Mouse (Mus musculus) right cerebral cortex, adult 18-20 months (tissue): ENCODE measurements around the gene Stn1.

Source experiments
- DNase-seq: peaks from one replicate; pipeline ENCODE4 v3.0.0; 2022; ENCODE audit warnings: mixed read lengths

Gene Stn1

DNA sequence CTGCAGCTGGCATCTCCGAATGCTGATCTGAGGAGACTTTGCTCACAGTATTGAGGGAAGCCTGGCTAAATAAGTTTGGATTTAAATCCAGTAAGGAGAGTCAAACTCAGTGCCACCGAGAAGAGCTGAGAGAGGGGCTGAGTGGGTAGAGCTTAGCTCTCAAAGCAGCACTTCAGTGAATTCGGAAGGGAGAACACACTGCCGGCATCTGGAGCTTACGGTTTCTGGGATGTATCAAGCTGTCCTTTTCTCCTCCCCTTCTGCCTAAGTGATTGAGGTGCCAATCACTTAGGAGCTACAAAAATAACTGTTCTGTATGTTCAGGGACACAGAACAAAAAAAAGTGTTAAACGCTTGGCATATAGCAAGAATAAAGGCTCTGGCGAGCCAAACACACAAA, 5.1 kb upstream of the Stn1 start:
- no peak for DNase-seq

DNA sequence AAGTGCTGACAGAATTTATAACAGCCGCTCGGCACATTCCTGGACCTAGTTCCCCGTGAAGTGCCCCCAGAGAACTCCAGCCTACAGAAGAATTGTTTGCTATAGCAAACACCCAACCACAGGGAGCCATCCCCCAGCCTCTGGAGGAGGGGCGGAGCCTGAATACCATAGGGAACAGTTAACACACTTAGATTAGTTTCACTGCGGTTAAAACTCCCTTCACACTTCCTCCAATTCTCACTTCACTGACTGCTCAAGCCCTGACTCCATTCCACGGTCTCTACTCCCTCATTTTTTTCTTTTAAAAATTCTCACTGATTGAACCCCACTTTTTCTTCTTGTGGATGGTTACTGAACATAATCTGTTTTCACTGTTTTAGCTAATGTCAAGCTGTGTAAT, 1.5 kb upstream of the Stn1 start:
- DNase-seq = no peak

DNA sequence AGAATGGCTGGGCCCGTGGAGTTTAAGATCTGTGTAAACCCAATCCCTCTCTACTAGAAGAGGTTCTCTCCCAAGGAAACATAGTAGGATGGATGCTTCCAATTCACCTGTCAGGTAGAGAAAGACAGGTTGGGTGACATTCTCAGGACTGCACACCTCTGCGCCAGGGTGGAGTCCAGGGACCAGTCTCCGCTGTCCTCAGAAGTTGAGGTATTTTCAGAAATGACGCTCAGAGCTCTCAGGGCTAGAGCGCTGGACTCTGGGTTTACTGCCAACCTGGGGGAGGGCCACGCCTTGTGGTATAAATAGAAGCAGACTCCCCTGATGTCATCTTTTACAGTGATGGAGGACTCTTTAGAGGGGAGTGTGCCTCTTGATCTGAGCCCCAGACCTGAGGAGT, 572 bp upstream of the Stn1 start:
- DNase-seq = no peak

DNA sequence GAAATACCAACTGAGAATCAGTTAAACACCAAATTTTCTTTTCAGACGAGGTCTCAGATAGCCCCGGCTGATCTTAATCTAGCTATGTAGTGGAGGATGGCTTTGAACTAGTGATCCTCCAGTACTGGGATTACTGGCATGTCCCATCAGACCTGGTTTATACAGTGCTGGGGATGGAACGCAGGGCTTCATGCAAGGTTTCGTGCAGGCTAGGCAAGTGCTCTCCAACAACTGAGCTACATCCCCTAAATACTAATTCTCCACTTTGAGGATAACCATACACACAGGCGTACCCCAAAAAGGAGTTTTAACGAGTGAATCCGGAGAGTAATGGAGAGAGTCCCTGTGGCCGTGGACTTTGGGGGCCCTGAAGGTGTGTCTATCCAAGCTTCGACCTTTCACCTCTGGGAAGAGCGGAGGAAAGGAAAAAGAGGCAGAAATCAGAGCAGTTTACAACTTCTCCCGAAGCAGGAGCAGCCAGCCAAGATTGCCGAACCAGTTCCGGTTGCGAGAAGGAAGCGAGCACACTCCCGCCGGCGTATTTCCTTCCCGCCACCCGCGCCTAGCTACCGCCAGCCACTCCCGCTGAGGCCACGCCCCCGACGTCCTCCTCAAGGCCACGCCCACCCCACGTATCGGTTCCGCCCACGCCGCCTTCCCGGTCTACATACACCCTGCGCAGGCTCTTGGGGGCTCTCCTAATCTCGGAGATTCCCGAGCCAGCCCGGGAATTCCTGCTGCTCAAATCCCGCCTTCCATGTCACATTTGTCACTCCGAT, 597 bp downstream of the Stn1 start:
- peak; percentile 98 for DNase-seq

DNA sequence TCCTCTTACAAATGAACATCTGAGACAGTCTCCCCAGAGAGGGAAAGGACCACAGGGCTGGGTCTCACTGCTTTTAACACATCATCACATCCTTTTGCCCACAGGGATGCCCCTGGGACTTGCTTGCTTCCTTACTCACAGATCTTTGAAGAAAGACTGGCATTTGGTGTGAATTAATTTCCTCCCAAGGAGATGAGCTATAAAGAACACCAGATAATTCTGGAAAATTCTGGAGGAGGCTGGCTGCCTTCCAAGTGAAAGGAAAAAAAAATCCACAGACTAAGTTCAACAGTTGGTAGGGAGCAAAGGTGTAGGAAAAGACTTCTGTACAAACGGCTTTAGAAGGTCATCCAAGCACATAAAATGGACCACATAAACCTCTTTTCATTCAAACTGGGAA, 3.2 kb downstream of the Stn1 start:
- DNase-seq = no peak

DNA sequence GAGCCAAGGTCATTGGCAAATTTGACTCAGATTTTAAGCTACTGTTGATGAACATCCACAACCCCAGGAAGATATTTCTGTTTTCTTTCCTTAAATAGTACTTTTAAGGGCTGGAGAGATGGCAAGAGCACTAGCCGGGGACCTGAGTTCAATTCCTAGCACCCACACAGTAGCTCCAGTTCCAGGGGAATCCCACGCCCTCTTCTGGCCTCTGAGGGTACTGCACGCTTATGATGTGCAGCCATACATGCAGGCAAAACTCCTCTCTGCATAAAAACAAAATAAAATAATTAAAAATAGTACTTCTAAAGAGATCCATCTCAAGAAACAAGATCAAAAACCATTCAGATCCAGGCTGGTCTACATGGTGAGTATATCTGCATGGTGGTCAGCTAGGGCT, 4.9 kb downstream of the Stn1 start:
- DNase-seq = no peak

DNA sequence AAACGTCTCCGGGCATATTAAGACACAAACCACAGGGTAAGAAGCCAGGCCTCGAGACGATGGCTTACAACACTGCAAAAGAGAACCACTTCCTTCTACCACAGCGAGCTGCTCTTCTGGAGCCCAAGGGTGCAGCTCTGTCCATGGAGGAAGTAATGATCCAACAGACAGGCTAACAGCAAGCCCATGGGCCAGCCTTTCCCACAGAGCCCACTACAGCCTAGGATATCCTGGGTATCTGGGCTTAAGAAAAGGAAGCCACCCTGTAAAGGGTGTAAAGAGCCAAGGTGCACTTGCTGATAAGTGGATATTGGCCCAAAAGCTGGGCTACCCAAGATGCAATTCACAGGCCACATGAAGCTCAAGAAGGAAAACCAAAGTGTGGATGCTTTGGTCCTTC, 6.0 kb downstream of the Stn1 start:
- DNase-seq = no peak

DNA sequence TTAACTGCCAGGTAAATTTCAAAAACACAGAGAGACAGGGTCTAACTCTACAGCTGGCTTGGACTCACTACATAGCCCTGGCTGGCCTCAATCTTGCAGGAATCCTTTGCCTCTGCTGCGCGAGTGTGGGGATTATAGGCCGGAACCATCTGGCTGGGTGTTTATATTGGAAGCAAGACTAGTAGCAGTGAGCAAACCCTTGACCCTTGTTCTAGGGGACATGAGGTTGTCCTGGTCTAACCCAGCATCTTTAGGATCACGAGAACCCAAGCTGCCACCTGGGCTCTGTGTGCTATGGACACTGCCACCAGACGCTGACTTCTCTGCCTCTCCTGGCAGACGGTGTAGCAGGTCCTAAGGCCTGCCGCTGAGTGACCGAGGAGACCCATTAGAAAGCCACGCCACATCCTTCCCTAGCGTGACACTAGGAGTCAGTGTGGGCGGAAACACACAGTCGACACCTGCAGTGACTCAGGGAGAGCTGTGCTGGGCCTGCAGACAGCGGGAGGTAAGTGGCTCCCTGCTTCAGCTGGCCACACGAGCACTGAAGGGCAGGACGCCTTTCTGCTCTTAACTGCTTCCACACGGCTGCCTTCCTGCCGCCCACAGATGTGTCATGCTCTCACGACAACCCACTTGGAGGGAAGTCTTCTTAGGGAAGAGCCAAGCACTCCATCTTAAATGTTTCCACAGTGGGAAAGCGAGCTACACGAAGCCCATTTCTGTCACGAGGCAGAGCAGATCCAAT, 10.9 kb downstream of the Stn1 start:
- peak; percentile 70 for DNase-seq

DNA sequence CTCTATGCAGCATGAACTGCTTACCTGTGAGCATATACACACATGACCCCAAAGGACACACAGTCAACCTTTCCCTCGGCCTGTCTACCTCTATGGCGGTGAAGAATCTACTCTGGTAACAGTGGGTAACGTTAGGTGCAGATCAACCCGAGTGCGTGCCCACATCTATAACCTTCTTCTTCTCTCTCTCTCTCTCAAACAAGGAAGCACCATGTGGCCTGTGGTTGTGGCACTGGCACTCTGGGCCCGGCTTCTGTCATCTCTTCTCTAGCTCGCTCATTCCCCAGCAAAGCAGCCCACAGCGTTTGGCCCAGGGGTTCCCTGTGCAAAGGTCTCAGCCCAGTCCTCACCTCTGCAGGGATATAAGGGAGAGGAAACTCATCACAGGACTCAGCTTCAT, 12.4 kb downstream of the Stn1 start:
- DNase-seq = no peak

DNA sequence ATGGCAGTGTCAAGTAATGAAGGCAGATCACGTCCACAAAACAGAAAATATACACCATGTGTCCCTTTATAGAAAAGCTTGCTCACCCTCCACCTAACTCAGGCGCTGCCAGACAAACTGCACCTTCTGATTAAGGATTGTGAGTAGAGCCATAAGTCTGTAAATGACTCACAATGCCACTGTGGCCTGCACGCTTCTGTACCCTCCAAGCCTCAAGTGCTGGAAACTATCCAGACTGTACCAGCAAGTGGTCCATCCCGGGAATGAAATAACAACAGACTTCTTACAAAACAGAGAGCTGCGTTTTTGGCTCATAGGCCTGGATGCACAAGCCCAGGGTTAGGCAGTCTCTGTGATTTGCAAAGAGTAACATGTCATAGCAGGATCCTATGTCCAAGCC, 15.9 kb downstream of the Stn1 start:
- DNase-seq = no peak

DNA sequence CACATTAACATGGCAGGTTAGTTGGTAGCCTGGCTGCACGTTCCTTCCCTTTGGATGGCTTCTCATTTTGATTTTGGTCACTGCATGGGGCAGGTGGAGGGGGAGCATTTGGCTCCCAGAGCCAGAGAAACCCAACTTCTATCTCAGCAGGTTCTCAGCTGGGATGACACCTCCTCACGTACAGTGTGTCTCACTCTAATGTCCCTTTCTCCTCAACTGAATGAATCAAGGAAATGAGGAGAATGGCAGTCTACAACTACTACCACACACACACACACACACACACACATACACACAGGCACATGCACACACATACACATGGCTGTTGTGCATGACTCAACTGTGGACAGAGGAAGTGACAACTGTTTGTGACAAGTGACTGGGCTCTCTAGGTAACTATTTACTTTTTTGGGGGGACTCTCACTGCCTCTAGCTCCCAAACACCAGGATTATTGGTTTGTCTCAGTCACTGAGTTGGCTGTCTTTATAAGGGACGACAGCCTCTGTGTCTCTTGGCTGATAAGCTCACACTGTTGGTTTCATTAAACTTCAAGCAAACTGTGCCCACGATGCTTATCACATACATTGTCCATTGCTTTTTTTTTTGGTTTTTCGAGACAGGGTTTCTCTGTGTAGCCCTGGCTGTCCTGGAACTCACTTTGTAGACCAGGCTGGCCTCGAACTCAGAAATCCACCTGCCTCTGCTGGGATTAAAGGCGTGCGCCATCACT, 18.0 kb downstream of the Stn1 start:
- DNase-seq = no peak

DNA sequence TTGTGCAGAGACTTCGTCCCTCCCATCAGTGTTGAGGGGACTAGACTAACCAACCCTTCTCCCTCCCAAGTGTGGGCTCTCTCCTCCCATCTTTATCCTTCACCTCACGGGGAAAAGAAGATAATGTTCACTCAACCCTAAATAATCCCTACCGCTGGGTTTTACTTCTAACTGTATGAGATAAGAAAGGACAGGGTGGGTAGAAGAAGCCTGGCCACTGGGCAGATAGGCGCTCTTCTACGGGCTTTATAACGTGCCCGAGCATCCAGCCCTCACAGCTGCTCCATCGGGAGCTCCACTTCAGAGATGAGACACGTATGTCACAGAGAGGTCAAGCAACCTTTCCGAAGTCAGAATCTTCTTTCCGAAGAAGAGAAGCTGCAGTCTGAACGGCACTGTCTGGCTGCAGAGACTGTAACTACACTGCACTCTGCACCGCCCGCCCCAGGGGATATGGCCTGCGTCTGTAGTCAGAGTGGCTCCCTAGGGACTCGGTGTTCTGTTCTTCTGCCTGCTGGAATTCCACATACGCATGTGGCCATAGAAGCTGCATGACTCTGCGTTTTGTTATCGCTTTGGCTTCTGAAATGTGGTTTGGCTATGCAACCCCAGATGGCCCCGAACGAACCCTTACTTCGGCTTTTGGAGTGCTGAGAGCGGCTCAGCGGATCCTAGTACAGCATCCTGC, 18.7 kb downstream of the Stn1 start:
- DNase-seq = no peak

DNA sequence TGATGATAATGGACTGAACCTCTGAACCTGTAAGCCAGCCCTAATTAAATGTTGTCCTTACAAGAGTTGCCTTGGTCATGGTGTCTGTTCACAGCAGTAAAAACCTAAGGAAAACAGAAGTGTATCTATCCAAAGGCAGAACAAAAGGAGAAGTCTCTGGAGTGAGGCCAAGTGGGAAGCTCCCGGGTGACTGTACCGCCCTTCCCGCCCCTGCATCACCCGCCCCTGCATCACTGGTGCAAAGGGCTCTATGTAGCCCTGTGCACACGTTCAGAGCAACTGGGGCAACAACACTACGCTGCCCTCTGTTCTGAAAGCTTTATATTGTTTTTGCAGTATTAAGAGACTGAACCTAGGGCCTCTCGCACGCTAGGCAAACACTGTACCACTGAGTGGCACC, 19.7 kb downstream of the Stn1 start:
- no peak for DNase-seq

DNA sequence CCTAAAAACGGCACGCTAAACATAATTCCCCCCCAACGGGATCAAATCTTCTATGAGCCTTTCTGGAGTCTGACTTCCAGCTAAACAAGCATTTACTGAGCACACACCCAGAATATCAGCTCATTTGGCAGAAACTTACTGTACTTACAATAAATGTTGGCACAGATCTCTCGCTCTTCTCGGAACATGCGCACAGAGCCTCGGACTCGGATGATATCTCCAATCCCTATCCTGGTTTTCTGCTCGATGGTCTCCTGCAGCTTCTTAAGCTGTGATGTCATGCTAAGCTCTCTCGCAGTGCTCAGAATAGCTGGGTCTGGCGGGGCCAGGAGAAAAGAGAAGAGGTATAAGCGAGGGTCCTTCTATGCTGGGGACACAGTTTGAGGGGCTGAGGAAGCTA, 20.4 kb downstream of the Stn1 start:
- no peak for DNase-seq

DNA sequence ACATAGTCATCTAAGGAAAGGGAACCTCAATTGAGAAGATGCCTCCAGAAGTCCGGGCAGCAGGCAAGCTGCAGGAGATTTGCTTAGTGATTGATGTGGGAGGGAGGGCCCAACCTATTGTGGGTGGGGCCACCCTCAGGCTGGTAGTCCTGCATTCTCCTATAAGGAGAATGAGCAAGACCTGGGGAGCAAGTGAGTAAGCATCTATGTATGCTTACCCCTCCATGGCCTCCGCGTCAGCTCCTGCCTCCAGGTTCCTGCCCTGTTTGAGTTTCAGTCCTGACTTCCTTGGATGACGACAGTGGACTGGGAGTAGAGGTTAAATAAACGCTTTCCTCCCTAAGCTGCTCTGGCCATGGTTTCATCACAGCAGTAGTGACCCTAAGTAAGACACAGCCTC, 22.2 kb downstream of the Stn1 start:
- no peak for DNase-seq

DNA sequence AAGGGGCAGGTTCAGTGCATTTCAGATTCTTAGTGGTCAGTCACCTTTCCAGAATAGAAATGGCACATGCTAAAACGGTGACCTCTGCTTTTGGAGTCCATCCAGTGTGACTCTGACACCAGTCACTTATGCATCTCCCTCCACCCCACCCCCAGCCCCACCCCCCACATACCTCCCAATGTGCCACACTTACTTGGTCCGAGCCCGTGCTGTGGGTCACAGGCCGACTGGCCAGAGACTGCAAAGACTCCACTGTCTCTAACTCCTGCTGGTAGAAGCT, 23.7 kb downstream of the Stn1 start:
- no peak for DNase-seq

DNA sequence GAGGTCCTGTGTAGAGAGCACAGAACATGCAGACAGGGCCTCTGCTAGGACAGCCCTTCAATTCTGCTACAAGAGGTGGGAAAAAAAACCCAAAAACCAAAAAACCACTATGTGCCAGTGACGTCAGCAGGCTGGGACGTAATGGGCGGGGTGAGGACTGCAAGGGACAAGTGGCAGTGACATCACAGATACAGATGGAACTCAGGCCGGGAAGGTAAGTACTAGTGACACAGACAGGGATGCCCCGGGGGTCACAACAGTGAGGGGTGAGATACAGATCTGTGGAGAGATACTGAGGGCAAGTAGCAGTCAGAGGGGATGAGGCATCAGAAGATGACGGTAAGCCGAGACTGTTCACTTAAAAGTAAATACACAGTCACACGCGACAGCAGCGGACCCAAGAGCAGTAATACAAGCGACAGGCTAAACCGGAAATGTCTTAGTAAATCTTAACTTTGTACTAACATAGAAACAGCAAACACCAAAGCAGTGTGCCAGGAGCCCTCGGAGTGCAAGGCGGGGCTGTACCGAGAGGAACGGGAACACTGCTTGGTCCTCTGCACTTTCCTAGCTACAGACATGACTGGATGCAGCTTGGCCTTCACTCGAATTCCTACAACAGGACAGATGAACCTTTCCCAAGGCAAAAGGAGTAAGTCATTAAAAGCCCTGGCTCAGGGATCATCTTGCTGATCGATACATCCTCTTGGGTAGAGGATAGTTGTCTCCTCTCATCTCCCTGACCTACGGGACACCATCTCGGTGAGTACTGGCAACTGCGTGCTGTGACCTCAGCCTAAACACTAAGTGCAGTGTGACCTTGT, 24.3 kb downstream of the Stn1 start:
- DNase-seq = no peak

DNA sequence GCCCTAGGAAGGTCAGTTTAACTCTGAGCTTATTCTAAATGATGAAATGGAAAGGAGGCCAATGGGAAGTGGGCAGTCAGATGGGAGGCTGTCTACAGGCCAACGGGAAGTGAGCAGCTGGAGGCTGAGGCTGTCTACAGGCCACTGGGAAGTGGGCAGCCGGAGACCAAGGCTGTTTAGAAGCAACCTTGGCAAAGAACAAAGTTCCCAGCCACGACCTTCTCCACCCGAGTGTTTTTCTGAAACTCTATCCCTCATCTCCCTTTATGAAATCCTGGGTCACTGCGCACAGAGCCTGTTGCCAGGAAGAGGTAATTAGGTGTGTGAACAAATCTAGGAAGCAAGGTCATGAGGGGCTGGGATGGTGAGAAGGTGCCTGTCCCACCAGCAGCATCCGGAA, 25.3 kb downstream of the Stn1 start:
- DNase-seq = no peak

DNA sequence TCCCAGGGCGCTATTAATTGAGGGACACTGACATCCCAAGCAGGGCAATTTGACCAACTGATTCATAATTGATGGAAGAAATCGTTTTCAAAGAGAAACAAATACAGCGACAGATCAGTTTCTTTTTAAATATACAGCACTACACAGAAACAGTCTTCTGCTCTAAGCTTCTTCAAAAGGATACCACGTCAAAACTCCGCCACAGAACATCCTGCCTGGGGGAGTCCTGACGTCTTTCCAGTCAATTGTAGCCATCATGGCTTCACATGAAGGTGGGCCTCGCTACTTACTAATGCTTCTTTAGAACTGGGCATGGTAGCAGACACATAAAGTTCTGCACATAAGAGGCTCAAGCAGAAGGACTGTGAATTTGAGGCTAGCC, 26.0 kb downstream of the Stn1 start:
- no peak for DNase-seq

DNA sequence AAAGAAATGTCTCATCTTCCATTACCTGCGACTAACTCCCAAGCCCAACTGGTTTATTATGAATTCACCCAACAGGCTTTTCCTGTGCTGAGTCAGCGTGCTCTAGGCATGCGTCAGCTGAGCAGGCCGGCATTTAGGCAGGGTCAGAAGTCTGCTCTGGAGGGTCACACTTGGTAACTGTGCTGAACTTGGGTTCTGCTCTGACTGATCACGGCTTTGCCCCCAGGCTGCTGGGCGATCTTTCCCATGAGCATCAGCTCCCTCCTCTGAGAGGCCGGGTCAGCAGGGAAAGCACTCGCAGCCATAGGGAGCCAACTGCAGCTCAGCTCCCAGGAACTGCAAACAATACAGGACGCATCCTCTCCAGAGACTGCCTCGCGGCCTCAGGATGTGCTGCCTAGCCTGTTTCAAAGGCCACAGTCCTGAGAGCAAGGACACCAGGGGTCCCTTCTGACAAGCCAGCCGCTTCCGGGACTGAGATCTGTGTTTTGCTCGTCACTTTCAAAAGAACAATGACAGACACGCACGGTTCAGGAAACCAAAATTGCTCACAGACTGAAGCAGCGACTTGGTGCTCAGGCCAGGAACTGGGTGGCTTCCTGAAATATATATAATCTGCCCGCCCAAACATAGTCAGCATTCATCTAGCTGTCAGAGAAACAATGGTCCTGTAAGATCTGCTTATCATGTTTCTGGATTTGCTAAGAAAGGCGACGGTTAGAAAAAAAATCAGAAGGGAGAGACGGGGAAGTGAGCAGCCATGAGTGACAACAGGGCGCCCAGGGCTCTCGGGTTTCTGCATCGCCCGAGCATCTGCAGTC, 26.6 kb downstream of the Stn1 start:
- no peak for DNase-seq

DNA sequence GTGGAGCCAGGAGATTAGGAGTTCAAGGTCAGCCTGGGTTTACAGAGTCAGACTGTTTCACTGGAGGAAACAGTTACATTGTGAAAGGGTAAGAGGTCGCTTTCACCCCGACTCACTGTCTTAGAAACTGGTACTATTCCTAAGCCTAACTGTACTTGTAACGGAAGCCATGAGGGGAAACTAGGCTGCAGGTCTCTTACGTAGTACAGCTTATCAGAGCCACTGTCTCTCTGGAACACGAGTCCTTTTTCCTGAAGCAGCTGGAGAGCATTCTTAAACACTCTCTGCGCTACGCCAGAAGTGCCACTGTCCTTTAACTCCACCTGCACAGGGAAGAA, 27.2 kb downstream of the Stn1 start:
- DNase-seq = no peak

DNA sequence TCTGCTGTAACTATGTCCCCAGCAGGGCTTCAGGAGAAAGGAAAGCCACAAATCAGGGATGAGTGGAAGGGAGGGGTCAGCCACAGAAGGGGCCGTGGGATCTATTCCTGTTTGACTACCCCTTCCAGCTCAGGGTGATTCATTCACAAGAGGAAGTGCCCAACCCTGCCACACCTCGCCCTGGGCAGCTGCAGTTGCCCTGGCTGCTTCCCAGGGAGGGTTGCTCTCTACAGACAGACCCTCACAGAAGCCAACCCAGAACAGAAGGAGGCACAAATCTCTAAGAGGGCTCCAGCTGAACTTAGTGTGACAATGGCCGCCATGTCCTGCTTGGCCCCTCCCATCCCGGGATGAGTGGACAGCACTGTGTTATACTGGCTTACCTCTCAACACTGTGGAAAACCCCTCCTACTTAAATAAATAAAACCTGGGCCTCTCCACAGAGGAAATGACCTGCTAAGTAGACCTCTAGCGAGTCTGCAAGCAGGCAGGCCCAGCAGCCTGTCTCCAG, 28.5 kb downstream of the Stn1 start:
- no peak for DNase-seq
